Mouse (Mus musculus) heart, adult 9 months (tissue): Measurements from ENCODE around the gene Tmem199.
A peak's percentile ranks its signal among the peaks of the same experiment; 100 is the strongest.
"Not testable (repeated sequence)": the region's sequence is repeated elsewhere in the genome, so short reads cannot be mapped to it uniquely, and the experiment has no call there.

Experiments used
- DNase-seq, 2 experiments: peaks; one replicate each; pipeline ENCODE4 v3.0.0; 2022; ENCODE audit warnings: low spot score in 2 of 2

The Tmem199 gene

DNA sequence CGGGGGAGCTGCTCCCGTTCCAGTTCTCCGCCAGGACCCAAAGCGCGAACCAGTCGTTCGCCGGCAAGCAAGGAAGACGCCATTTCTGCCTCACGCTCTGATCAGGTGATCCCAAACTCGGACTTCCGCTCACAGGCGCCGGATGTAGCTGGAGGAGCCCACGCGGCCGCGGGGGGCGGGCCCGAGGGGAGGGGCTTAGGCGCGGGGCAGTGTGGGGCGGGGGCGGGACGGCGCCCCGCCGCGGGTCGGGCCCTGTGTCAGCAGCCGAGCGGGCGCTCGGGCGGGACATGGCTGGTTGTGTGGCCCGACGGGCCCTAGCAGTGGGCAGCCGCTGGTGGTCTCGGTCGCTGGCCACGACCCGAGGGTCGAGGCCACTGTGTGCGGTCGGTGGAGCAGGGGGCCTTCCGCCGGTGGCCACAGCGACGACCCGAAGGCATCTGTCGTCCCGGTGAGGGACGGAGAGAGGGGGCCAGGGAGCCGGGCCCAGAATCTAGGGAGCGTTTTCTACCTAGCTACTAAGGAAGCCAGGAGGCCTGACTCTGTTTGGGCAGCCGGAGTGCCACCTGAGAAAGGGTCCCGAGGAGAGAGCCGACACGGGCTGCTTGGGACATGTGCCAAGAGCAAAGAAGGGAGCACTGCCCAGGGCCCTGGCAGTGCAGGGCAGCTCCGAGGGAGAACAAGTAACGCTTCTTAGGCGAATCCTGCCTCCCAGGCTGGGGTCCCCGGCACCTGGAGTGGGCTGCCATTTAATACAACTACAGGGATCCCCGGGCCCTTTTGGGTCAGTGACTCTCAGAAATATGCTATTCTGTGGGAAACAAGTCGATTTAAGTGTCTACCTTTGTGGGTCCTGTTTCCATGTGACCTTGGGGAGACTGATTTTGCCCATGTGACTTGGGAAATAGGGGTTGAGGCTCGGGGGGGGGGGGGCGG lies at the start of gene Tmem199, which contains the start of gene Poldip2:
Gene Tmem199 (minus strand): TSS at position 148 of the 933 bp plus-strand sequence.
Gene Poldip2 (plus strand): TSS at position 169 of the 933 bp plus-strand sequence.
- DNase-seq = peak; percentile 83 to 87

DNA sequence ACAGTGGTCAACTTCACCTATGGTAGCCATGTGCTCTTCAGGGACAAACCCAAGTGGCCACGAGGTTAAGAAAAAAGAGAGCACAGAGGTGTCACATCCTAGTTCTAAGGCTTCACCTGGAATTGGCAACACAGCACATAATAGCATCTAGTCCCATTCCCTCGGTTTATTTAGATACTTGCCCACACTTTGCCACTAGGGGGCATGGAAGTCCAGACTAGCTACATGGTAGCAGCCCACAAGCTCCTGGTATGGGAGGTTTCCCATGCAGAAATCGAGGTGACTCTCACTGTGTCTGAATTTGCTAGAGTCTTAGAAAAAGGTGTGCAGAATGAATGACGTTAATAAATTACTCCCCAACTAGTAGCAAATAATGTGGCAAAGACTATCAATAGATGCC lies 48.5 kb upstream of the Tmem199 start:
- DNase-seq = peak; percentile 48 to 73

DNA sequence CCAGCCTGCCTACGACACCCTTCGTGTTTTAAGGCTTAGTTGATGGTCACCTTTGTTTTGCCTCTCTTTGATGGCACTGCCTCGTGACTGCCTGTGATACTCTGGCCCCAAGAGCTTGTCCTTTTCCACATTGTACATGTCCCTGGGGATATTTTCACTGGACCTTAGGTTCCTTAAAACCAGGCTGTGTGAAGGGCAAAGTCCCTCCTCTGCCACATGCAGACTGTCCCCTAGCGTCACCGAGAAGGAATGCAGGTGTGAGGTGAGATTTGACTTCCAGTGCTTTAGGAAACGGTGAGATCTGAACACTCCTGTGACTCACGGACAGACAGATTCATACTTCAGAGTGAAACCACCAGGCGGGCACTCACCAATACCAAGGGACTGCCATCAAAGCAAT lies 45.3 kb upstream of the Tmem199 start:
- DNase-seq = no peak

DNA sequence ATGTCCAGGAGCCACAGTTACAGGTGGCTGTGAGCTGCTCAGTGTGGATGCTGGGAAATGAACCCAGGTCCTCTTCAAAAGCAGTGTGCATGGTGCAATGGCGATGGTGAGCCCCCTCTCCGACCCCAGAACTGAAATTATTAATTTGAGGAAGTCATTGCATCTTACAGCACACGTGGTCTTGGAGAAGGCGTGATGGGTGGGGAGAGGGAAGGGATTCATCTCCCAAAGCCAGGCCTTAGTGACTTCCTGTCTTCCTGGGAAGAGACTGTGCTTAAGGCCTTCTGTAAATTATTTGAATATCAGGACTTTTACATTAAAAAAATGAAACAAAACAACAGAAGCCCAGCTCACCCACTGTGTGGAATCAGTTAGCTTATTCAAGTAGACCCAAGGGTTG lies 44.1 kb upstream of the Tmem199 start:
- no peak for DNase-seq

DNA sequence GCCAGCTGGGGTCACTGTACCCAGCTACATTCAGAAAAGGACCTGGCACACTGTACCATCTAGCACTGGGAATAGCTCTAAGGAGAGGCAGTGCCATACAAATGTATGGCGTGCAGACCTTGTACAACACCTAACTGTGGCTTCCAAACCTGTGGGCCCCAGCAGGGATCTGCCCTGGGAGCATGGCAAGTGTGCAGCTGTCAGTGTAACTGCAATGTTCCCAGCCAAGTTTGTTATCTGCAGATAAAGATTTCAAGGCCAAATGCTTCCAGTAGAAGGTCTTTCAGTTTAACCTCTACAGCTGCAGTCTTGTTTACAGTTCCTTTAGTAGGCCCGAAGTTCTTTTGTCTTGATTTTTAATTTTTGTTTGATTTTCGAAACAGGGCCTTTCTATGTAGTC lies 43.7 kb upstream of the Tmem199 start:
- no peak for DNase-seq

DNA sequence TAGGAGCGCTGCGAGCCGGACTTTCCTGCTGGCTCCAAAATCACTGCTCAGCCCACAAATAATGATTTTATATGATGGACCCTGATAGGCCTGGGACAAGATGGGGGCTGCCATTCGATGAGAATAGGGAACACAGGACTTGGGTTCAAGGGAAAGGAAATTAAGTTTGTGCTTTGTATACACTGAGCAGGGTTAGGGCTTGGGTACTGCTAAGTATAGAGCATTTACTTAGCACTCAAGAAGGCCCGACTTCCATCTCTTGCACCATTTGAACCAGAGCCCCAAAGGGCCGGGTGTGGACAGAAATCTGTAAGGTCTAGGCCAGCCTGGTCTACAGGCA lies 39.1 kb upstream of the Tmem199 start:
- DNase-seq = no peak

DNA sequence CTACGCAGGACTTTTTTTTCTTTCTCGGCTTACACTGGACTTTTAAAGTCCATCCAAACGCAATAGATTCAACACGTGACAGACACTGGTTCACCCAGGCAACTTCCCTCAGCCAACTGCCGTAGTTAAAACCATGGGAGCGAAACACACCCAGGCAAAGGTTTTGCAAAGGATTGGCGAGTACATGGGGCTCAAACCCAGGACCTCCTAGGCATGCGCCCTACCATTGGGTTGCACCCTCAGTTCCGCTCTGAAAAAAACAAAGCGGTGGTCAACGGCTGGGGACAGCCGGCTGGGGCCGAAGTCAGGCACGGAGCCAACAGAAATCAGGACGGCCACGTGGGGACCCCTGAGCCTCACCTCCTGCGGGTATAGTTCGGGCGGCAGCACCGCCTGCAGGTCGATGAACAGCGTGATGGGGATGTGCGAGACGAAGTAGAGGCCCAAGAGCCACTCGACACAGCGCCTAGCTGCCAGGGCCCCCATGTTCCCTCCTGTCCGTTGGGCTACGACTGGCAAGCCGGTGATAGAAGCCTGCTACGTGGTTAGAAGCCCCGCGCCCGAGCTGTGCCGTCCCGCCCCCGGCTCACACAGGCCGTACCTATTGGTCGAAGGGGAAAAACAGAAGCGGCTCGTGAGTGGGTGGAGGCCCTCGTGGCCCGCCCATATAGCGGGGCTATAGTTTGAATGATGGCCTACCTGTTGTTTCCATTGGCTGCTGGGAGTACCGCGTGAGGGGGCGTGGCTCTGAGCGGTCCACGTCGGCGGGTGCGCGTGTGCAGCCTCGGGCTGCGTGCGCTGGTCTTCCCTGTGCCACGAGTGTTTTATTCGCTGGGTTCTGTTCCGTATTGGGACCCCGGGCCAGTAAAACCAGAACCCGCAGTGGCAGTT lies 38.4 kb upstream of the Tmem199 start, which contains the start of gene Tmem97:
Gene Tmem97 (minus strand): TSS at position 610 of the 891 bp plus-strand sequence.
- peak; percentile 97 to 98 for DNase-seq

DNA sequence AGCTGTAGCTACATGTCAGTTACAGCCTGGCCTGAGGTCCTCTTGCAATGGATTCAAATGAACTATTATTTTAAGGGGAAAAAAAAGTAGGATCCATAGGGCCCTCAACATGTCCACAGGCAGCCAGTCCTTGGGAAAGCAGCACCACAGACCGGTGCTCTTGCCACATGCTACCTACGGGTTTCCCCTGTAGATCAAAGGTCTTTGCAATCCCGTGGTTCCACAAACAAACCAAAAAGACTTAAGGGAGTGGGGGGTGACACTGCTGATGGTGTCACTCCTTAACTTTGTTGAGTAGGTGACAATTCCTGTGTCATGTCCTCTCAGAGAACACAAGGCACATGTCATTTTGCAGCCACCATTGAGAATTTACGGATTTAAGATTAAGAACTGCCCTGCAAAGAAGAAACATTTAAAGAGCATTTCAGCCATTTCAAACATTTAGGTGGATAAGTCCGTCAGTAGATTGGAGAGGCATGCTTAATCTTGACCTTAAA lies 37.6 kb upstream of the Tmem199 start:
- no peak for DNase-seq

DNA sequence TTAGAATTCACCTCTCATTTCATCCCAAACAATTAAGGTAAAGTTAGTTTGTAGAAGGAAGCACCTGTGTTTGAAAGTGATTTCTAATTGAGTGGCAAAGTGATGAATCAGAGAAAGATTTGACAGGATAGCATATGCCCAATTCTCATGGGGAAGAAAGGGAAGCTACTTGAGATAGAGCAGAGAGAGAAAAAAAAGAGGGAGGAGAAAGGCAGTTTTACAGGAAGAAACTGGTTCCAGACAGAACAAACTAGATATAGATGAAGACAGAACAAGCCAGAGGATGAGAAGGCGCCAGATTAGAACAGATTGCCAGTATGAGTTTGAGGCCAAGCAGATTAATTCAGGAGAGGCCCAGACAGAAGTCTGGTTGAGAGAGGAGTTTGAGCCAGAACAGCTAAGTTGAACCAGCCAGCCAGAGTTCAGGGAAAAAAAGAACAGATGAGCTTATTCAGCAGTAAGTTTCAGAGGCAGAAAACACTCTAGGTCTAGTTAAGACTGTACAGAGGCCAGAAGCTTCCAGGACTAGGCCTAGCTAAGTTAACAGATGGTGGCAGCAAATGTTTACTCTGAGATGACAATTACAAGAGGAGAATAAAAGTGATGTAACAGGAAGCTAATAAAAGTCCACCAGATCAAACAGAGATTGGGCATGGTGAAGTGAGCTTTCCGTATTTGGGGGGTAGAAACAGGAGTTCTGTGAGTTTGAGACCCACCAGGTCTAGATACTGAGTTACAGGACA lies 35.9 kb upstream of the Tmem199 start:
- no peak for DNase-seq

DNA sequence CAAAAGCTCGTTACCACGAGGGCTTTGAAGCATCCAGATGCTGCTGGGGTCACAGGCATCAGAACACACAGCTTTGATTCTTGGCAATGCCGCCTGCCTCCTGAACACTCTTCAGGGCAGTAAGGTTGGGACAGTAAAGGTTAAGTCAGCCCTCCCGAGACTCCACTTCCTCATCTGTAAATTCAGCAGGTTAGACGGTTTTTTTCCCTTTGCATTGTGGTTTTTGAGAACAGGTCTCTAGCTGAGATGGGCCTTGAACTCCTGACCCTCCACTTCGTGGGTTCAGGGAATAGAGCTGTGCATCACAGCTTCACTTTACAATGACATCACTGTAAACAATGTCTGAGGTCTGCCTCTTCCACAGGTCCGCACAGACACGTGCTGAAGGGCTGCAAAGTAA lies 33.2 kb upstream of the Tmem199 start:
- no peak for DNase-seq

DNA sequence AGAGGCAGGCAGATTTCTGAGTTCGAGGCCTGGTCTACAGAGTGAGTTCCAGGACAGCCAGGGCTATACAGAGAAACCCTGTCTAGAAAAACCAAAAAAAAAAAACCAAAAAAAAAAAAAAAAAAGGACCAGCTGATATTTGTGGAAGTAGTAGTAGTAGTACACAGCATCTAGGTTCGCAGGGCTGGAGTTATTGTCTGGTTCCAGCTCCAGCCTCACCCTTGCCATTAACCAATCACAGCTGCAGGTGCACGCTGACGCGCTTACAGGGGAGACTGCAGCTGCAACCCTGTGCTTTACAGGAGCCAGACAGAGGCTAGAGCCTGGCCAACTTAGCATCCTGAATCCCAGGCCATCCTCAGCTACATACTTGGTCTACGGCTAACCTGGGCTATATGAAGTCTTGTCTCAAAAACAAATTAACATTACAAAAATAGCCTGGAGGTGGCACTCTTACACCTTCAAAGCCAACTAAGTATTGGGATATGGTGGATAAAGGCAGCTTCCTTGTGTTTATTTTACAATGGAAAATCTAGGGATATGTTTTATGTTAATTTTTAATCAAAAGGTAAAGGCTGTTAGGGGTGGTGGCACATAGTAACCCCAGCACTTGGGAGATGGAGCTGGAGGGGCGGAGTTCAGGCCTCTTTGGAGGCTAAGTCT lies 32.6 kb upstream of the Tmem199 start:
- no peak for DNase-seq

DNA sequence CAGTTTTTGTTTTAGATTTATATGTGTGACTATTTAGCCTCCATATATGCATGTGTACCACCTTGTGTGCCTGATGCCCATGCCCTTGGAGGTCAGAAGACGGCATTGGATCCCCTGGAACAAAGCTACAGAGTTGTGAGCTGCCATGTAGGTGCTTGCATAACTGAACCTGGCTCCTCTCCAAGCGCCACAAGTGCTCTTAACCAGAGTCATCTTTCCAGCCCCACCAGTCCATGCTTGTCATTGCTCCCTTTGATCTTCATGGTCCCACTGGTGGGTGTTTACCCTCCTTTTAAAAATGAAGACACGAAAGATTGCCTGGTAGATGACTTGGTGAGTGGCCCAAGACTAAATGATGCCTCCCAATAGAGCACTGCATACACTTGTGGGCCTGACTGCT lies 28.4 kb upstream of the Tmem199 start:
- no peak for DNase-seq

DNA sequence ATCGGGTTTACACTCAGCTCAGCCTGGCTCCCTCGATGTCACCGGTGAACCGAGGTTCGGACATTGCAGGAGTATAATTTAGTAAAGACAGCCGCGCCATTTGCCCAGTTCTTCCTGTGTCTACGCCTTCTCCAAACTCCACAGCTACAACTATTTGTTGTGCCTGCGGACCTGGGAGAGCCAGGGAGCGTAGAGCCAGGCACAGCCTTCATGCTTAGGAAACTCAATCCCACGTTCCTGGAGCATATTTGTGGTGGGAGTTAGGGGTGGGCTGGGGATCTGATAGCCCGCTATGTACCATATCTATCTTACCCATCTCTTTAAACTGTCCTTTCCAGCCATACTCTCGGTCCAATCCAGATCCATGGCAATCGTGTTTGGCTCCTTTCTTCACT lies 24.7 kb upstream of the Tmem199 start:
- no peak for DNase-seq

DNA sequence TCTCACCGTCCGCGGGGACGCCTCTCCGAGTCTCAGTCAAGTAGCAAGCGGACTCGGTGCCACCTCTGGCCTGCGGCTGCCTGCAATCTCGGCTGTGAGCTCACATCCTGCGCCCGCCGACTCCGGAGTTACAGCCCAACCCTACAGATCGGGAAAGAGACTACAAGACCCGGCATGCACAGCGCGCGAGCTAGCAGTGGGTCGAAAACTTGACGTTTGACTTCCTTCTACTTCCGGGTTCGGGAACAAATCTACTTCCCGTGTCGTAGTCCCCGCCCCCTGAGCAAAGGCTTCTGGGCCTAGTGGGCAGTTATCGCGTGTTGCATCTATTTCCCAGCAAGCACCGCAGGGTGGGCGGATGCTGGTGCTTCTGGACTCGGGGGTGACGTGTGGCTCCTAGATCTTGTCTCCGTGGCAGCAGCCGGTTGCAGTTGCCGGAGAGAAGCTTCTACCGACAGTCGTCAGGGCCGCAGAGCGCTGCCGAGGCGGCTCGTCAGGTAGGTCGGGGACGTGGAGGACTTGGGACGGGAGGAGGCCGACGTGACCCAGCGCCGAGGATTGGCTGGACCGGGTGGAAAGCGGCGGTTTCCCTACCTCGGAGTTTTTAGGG lies 24.2 kb upstream of the Tmem199 start, which contains the start of the genes Tnfaip1 and Ift20:
Gene Tnfaip1 (minus strand): TSS at position 253 of the 610 bp plus-strand sequence.
Gene Ift20 (plus strand): TSS at position 282 of the 610 bp plus-strand sequence.
- peak; percentile 98 for DNase-seq

DNA sequence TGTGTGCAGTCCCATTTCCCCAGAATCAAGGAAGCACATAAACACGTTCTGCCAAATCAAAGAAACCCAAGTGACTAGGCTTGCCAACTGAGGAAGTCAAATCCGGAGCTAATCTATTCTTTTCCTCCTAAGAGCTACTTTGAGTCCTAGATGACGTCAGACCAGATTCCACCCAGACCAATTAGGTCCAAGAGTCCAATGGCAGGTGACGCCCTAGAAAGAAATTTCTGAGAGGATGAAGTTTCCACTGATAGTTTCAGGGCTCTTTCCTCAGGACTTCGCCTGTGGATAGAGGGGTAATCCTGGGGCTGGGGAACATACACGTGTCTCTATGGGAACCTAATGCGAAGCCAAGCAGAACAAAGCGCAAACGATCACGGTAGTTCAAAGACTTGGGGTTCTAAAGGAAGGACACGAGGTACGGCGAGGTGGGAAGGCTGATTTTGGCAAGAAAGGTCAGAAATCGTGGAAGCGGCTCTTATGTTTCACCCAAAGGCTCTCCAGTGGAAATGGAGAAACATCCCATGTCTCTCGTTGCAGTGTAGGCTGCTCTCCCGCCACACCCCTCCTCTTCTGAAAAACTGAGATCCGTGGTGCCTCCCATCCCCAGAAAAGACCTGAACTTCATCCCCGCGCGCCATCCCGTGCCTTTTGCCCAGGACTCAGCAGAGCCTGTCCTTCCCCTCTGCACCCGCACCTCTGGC lies 23.6 kb upstream of the Tmem199 start:
- DNase-seq = peak; percentile 75 to 84

DNA sequence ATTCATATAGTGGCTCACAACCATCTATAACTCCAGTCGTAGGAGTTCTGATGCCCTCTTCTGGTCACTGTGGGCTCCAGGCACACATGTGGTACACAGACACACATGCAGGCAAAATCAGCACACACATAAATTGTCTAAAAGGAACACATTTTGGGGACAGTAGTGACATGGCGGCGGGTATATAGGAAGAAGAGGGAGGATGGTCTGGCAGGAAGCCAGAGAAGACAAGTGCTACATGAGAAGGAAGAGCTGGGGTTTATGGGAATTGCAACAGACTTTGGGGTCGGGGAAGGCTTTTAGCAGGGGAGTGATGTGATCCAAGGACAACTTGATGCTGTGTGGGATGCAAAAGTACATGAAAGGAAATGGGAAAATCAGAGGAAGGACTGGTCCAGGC lies 22.5 kb upstream of the Tmem199 start:
- no peak for DNase-seq

DNA sequence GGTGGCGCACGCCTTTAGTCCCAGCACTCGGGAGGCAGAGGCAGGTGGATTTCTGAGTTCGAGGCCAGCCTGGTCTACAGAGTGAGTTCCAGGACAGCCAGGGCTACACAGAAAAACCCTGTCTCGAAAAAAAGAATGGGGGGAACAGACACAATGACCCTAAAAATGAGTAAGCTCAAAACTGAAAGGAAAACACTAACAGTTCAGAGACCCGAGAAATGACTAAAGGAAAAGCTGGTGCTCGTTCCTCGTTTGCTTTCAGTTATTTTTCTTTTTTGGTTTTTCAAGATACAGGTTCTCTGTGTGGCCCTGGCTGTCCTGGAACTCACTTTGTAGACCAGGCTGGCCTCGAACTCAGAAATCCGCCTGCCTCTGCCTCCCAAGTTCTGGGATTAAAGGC lies 19.5 kb upstream of the Tmem199 start:
- not testable (repeated sequence) for DNase-seq

DNA sequence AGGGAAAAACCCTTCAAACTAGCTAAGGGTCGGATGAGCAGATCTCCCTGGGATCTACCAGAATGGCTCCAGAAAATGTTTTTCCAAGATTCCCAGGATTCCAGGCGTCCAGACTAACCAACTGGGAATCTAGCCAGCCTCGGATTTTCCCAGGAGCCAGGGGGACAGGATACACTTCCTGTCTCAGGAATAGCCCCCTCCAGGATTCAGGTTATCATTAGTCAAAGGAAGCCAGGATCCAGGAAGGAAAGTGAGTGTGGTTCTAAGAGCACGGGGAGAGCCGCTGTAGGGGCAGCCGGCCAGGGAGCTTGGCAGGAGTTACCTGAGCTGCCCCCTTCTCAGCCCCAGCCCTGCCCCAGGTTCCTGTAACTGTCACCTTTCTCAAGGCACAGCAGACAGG lies 19.1 kb upstream of the Tmem199 start:
- peak; percentile 75 to 85 for DNase-seq

DNA sequence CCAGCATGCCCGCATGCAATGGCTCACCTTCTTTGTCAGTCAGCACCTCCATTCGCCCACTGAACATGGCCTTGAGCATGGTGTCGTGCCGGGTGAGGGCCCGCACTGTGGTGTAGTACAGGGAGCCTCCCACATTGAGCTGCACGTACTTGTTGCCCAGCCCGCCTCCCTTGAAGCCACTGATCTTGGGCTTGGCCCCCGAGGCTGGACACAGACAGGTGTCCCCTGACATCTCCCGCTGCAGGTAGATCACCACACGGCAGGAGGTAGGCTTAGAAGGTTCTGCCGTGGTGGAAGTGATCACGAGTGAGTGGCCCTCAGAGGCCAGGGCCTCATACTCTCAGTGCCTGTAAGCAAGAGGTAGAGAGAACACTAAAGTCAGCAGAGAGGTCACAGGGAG lies 18.0 kb upstream of the Tmem199 start:
- no peak for DNase-seq

DNA sequence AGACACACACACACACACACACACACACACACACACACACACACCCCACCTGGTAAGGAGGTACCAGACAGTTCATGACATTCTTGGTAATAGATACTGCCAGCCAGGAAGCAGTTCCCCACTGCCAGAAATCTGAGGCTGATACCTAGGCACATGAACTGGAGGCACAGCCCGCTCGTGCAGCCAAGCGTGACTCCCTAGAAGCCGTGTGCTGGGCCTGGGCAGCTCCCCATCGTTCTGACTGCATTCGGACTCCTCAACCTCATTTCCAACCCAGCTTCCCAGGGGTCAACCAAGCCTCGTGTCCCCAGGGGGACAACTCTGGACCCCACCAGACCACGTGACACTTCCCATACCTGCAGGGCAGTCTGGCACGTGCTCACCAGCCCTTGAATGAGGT lies 16.7 kb upstream of the Tmem199 start:
- no peak for DNase-seq
